Mouse (Mus musculus) C2C12 (cell line): ENCODE results near the gene Xpa.

Source experiments
- CTCF ChIP-seq: IDR thresholded peaks from one replicate; pipeline ENCODE4 v1.5.1; 2011; ENCODE audit not compliant: control insufficient read depth, insufficient read depth, insufficient read length
- MAX ChIP-seq: IDR thresholded peaks from one replicate; pipeline ENCODE4 v1.6.1; 2011; ENCODE audit warnings: mild to moderate bottlenecking, control low read depth
- MYOG ChIP-seq: IDR thresholded peaks from one replicate; pipeline ENCODE4 v1.6.1; 2011; ENCODE audit not compliant: control insufficient read depth, insufficient read length; ENCODE audit errors: extremely low read depth
- USF1 ChIP-seq: IDR thresholded peaks from one replicate; pipeline ENCODE4 v1.6.1; 2011; ENCODE audit warnings: low read depth, mild to moderate bottlenecking, control low read depth, moderate library complexity

GRCm38 (mm10) chr4:46234739-46235138 lies 38.6 kb upstream of the Xpa start:
- TF ChIP-seq CTCF (no peak), MYOG (no peak), USF1 (no peak), MAX (no peak)
